Mouse (Mus musculus) bone marrow macrophage, adult 2 months (primary cell): Measurements from ENCODE around the gene Bcl11b.

ENCODE experiments used
- CTCF ChIP-seq: IDR thresholded peaks from 2 replicates; pipeline ENCODE4 v1.5.1; 2012; ENCODE audit warnings: low read depth, mild to moderate bottlenecking, low read length, moderate library complexity
- POLR2A ChIP-seq: IDR thresholded peaks from 2 replicates; pipeline ENCODE4 v1.6.1; 2012; ENCODE audit warnings: mild to moderate bottlenecking, low read depth, low read length, borderline replicate concordance

DNA sequence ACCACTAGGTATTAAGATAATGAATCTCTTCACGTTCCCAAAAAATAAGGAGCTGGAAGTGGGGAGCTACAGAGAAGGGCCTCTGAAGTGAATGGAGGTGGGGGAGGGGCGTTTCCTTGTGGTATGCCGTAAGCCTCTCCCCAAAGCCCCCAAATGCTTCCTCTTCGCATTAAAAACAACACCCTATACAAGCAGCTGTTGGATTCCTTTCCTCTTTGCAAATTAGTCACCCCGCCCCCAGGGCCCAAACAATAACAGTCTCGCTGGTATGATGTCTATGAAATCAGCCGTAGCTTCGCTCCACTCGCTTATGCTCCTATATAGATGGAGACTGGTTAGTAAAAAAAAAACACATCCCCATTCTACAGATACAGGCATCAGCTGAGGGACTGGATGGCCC lies 25.9 kb downstream of the Bcl11b start:
- TF ChIP-seq CTCF = no peak
- no peak for TF ChIP-seq POLR2A
